Mouse (Mus musculus) hindbrain, embryonic 16.5 days (tissue): Measurements from ENCODE around the gene Tmem217. TPM values are rescaled to one million over a fixed set of nuclear protein-coding genes. Genes with fewer than 3 reads are reported as not detected.
"Not testable (repeated sequence)": the region's sequence is repeated elsewhere in the genome, so short reads cannot be mapped to it uniquely, and the experiment has no call there.

Source experiments
- ATAC-seq: fragments of 200-750 bp; cut with Nextera tagmentation; 2 replicates; pipeline ENCODE4 v1.8.0; 2017; ENCODE audit warnings: moderate TSS enrichment, moderate library complexity
- H3K27ac ChIP-seq: fragments of 300-500 bp; sonication (generic); 2 replicates; pipeline ENCODE4 v1.5.1; 2014; ENCODE audit warnings: low read depth, mild to moderate bottlenecking, control low read depth, low read length, moderate library complexity
- H3K27me3 ChIP-seq: fragments of 300-500 bp; sonication (generic); replicated peaks from 2 replicates; pipeline ENCODE4 v1.6.1; 2014; ENCODE audit warnings: low read length; ENCODE audit not compliant: control insufficient read depth, insufficient read depth
- H3K36me3 ChIP-seq: fragments of 300-500 bp; sonication (generic); 2 replicates; pipeline ENCODE4 v1.6.1; 2014; ENCODE audit warnings: mild to moderate bottlenecking, low read length, moderate library complexity, mixed read lengths; ENCODE audit not compliant: control insufficient read depth, insufficient read depth
- H3K4me1 ChIP-seq: fragments of 300-500 bp; sonication (generic); 2 replicates; pipeline ENCODE4 v1.6.1; 2014; ENCODE audit warnings: low read depth, low read length; ENCODE audit not compliant: control insufficient read depth, insufficient read depth
- H3K4me2 ChIP-seq: fragments of 300-500 bp; sonication (generic); 2 replicates; pipeline ENCODE4 v1.6.1; 2014; ENCODE audit warnings: mild to moderate bottlenecking, low read length, control low read depth, moderate library complexity
- H3K4me3 ChIP-seq: fragments of 300-500 bp; sonication (generic); 2 replicates; pipeline ENCODE4 v1.5.1; 2014; ENCODE audit warnings: mild to moderate bottlenecking, low read length, control low read depth, moderate library complexity
- H3K9ac ChIP-seq: fragments of 300-500 bp; sonication (generic); 2 replicates; pipeline ENCODE4 v1.6.1; 2014; ENCODE audit warnings: low read depth, mild to moderate bottlenecking, control low read depth, low read length, moderate library complexity
- H3K9me3 ChIP-seq: fragments of 300-500 bp; sonication (generic); 2 replicates; pipeline ENCODE4 v1.6.1; 2014; ENCODE audit warnings: mild to moderate bottlenecking, low read length, moderate library complexity; ENCODE audit not compliant: control insufficient read depth
- WGBS: fragments of 180-500 bp; shearing (Covaris S2); extraction: QIAGEN DNeasy Blood & Tissue Kit; methylation state at CpG from one replicate; pipeline ENCODE4 v1.1.7; 2014; 5-methylcytosine and 5-hydroxymethylcytosine counted together
- polyA plus RNA-seq: library from polyadenylated mRNA; unstranded; fragments of >200 nt; fragmentation: Nextera tagmentation; extraction: Ambion mirVana; gene quantifications from 2 replicates; pipeline ENCODE4 v1.2.1, GENCODE M21; 2015

Tmem217 gene
- polyA plus RNA-seq, 1 experiment from 2014 or later: 1.0 TPM

DNA sequence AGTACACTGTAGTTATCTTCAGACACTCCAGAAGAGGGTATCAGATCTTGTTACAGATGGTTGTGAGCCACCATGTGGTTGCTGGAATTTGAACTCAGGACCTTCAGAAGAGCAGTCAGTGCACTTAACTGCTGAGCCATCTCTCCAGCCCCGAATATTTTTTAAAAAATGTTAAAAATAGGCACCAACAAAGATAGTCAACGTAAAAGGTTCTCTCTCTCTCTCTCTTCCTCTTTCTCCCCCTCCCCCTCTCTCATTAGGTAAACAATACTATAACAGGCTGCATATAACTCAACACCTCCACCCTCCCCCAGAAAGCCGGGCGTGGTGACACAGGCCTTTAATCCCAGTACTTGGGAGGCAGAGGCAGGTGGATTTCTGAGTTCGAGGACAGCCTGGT is 33.5 kb downstream of the Tmem217 start:
- 88% methylated on average over 5 of the region's 5 CpGs for whole genome bisulfite sequencing
- H3K4me2 ChIP-seq: not testable (repeated sequence)

DNA sequence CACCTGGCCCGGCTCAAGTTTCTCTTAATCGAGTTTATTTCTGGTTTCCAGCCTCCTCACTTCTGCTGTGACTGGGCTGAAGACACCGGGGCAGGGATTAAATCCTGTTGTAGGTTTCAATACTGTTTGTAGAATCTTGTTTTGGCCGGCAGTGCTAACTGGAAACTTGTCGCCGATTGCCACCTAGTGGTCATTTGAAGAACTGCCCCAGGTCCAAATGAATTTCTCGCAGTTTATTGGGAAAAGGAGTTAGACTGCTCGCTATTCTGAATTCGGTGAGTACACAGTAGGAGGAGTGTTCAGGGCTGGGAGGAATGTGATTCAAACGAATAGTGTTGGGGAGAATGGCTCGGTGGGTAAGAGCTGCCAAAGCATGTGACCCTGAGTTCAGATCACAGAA is 37.8 kb downstream of the Tmem217 start:
- H3K4me2 ChIP-seq: no peak overlapping the region
- peak; percentile 58; the same call in 1 of the 2 replicates for ATAC-seq
- H3K4me3 ChIP-seq: no peak overlapping the region
- H3K27me3 ChIP-seq: no peaks in the 10 kb centered on the region
- H3K9ac ChIP-seq: no peak overlapping the region
- no peaks in the 10 kb centered on the region for H3K36me3 ChIP-seq
- 4% methylated on average over 11 of the region's 11 CpGs for WGBS
- no peaks in the 10 kb centered on the region for H3K9me3 ChIP-seq
- no peaks in the 10 kb centered on the region for H3K4me1 ChIP-seq
- H3K27ac ChIP-seq: no peak overlapping the region

More for the DNA sequence above, 33.5 kb downstream of the Tmem217 start:
- H3K27ac ChIP-seq, H3K4me3 ChIP-seq, H3K4me1 ChIP-seq, H3K27me3 ChIP-seq, H3K9me3 ChIP-seq, ATAC-seq, H3K9ac ChIP-seq, H3K36me3 ChIP-seq: not testable (repeated sequence)

DNA sequence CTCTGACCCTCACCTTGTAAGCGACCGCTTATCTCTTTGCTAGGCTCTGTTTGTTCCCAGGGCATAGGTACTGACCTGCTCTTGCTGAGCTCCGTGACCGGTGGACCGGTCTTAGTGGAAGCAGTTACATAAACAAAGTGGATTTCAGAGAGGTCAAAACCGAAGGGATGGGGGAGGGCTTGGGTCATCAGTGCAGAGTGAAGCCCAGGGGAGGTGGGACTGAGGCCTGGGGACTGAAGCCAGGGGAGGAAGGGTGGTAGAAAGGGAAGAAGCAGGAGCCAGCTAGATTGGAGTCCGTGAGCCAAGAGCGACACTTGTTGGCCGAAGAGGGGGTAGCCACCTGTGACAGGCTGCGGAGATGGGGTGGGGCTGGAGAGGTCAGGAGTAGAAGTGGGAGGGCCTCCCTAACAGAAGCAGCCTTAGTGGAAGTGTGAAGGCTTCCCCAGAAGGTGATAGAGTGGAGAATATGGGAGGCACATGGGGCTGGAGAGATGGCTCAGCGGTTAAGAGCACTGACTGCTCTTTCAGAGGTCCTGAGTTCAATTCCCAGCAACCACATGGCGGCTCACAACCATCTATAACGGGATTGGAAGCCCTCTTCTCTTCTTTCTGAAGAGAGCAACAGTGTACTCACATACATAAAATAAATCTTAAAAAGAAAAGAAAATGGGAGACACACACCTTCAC is 39.0 kb downstream of the Tmem217 start:
- H3K27me3 ChIP-seq: no peaks in the 10 kb centered on the region
- H3K9me3 ChIP-seq: no peaks in the 10 kb centered on the region
- peak; percentile 65 for ATAC-seq
- no peaks in the 10 kb centered on the region for H3K36me3 ChIP-seq
- no peak overlapping the region for H3K4me3 ChIP-seq
- H3K27ac ChIP-seq: no peak overlapping the region
- 37% methylated on average over 13 of the region's 13 CpGs for WGBS
- no peak overlapping the region; the same call in 1 of the 2 replicates for H3K9ac ChIP-seq
- H3K4me1 ChIP-seq: no peaks in the 10 kb centered on the region
- H3K4me2 ChIP-seq: no peak overlapping the region

DNA sequence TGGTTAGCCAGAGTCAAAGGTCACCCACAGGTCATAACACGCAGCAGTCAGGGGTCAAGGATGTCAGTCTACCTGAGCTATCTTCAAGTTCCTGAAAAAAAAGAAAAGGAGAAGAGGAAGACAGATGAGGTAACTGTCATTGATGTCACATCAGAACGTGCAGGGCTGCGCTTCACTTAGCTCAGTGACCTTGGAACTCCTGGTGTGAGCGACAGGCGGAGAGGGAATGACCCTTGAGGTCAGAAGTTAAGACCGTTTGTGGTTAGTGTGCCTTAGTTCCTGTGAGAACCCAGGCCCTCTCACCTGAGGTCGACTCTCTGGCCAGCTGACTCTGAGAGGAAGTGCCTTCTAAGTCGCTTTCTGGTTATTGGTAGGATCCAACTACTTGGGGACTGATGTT is 41.5 kb downstream of the Tmem217 start:
- H3K27ac ChIP-seq: no peak overlapping the region
- no peak overlapping the region for H3K4me3 ChIP-seq
- H3K4me2 ChIP-seq: no peak overlapping the region
- no peaks in the 10 kb centered on the region for H3K36me3 ChIP-seq
- no peak overlapping the region for H3K9ac ChIP-seq
- no peak for ATAC-seq
- no peaks in the 10 kb centered on the region for H3K9me3 ChIP-seq
- H3K4me1 ChIP-seq: no peaks in the 10 kb centered on the region
- WGBS: 64% methylated on average over 8 of the region's 8 CpGs
- H3K27me3 ChIP-seq: no peaks in the 10 kb centered on the region

DNA sequence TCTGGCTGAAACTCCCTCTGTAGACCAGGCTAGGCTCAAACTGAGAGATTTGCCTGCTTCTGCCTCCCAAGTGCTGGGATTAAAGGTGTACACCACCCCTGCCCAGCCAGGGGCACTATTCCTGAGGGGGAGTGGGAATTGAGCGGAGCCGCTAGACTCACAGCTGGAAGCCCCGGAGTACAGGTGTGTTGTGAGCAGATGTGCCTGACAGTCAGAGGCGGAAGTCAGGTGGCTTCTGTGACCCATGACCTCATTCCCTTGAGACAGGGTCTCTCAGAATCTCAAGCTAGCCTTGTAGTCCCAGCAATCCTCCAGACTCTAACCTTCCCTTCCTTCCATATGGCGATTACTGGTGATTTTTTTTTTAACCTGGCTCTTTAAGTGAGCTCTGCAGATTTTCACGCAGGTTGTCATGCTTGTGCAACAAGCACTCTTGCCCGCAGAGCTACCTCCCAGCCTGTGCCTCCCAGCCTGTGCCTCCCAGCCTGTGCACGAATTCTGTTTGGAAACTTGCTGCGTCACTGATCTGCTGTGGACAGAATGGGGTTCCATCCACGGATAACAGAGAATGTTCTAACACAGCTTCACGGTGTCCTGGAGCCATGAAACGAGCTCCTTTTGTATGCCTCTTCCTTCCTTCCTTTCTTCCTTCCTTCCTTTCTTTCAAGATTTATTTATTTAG is 43.1 kb downstream of the Tmem217 start:
- ATAC-seq: no peak
- 74% methylated on average over 12 of the region's 12 CpGs for WGBS
- Histone ChIP-seq H3K27me3 (no peaks in the 10 kb centered on the region), H3K36me3 (no peaks in the 10 kb centered on the region), H3K9ac (no peak overlapping the region), H3K4me2 (no peak overlapping the region), H3K9me3 (no peaks in the 10 kb centered on the region), H3K27ac (no peak overlapping the region), H3K4me1 (no peaks in the 10 kb centered on the region), H3K4me3 (no peak overlapping the region)

DNA sequence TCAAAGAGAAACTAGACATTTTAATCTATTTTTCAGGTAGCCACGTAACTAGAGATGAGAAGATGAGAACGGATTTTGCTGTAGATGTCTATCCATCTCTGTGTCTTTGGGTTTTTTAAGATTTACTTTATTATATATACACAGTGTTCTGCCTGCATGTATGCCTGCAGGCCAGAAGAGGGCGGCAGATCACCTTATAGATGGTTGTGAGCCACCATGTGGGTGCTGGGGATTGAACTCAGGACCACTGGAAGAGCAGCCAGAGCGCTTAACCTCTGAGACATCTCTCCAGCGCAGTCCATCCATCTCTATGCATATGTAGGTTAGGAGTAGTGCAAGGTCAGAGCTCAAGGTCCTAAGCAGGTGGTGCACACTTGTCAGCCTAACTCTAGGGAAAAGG is 48.5 kb downstream of the Tmem217 start:
- H3K9me3 ChIP-seq: no peaks in the 10 kb centered on the region
- WGBS: 80% methylated on average over 5 of the region's 5 CpGs
- no peaks in the 10 kb centered on the region for H3K27me3 ChIP-seq
- peaks cover 8% of the 10 kb centered on the region for H3K4me1 ChIP-seq
- no peak overlapping the region for H3K9ac ChIP-seq
- H3K4me3 ChIP-seq: no peak overlapping the region
- no peaks in the 10 kb centered on the region for H3K36me3 ChIP-seq
- H3K27ac ChIP-seq: no peak overlapping the region
- no peak overlapping the region for H3K4me2 ChIP-seq
- no peak for ATAC-seq

DNA sequence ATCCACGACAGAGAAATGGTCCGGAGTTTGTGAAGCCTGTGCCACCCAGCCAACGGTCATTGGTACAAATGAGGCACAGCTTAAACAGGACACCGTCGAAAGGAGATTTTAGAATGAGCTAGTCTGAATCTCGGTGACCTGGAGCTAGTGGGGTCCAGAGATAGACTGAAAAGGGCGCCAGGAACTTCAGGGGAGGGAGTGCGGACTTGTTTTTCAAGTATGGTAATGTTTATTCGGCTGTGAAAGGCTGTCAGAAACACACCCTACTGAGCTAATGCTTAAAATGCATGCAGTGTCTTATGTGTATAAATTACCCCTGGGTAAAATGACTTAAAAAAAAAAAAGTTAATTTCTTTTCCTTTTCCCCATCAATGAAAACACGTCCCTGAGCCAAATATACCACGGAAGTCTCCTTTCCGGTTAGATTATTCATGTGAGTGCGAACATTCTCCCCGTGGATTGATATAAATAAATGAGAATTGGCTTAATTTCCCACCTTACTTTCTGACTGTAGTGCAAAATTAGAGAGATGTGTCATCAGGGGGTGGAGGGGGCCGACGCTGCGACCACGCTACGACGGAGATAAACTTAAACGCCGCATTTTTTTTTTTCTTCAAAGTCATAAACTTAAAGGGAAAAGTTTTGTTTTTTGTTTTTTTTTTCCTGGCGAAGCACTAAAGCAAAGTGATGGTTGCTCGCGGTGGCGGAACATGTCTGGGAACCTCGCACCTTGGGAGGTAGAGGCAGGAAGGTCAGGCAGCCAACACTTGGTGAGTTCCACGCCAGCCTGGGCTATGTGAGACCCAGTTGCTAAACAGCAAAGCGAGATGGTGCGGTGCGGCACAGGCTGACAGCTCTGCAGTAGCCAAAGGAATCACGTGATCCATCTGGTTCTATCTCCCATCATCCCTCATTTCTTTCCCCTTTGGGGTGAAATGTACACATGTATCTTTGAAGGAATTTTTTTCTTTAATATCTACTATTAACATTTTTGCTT is 49.2 kb downstream of the Tmem217 start:
- peak overlapping the region; percentile 12; the same call in 1 of the 2 replicates for H3K4me3 ChIP-seq
- no peak overlapping the region for H3K27ac ChIP-seq
- no peaks in the 10 kb centered on the region for H3K27me3 ChIP-seq
- H3K36me3 ChIP-seq: no peaks in the 10 kb centered on the region
- peak overlapping the region; percentile 46 for H3K4me2 ChIP-seq
- ATAC-seq: no peak
- WGBS: 15% methylated on average over 32 of the region's 32 CpGs
- H3K9me3 ChIP-seq: no peaks in the 10 kb centered on the region
- H3K9ac ChIP-seq: no peak overlapping the region
- H3K4me1 ChIP-seq: peaks cover 8% of the 10 kb centered on the region

DNA sequence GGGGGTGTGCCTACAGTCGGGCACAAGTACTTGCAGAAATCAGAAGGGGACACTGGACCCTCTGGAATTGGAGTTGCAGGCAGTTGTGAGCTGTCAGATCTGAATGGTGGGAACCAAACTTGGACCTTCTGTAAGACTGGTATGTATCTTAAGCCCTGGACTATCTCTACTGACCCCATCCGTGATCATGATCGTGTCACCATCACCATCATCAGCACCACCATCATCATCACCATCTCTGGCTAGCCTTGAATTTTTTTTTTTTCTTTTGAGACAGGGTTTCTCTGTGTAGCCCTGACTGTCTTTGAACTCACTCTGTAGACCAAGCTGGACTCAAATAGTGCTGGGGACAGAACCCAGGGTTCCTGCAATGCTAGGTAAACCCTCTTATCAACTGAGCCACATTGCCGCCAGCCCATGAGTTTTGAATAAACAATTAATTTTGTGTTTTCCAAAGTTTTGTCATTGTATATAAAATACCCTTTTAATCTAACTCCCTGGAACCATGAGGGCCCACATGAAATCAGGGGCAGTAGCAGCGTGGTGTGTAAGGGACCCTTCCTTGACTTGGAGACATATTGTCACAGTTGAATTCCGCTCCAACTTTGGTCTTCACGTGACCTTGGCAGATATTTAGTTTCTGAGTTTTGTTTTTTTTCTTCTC is 50.0 kb downstream of the Tmem217 start:
- Histone ChIP-seq H3K9me3 (no peaks in the 10 kb centered on the region), H3K4me1 (peaks cover 8% of the 10 kb centered on the region), H3K36me3 (no peaks in the 10 kb centered on the region), H3K9ac (no peak overlapping the region), H3K27me3 (no peaks in the 10 kb centered on the region), H3K4me3 (no peak overlapping the region), H3K27ac (no peak overlapping the region), H3K4me2 (no peak overlapping the region)
- no peak for ATAC-seq
- 82% methylated on average over 7 of the region's 7 CpGs for WGBS
